ENCODE assay signal across 15 mouse cellular contexts in the genomic region with DNA sequence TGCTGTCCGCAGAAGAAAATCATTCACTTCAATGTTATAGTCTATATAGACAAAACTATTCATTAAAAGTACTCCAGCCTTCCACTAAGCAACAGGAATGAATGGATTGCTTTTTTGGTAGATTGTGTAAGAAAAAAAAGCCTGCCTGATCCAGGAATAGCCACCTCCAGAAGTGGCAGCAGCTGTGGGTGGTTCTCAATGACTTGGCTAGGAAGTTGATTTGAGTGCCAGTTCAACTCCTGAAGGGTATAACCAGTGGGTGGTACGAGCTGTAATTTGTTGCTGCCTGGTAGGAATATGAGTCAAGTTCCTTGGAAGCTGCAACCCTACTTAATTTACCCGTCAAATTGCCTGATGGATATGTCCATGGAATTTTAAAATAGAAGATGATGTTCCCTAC.
DNase-seq lines count a peak whose midpoint lies in the region; ATAC-seq and TF ChIP-seq lines count a peak whose summit lies in the region.
"Had no signal": no experiment of that assay in that cellular context is flagged by ENCODE, and none has a peak within 500 bp of the region (broad histone marks: within the 10 kb centered on the region; RNA-seq: fewer than 3 reads in every experiment).

No protein-coding gene starts in this region.

- no peaks in the 10 kb centered on the region for H3K9me3 ChIP-seq in forebrain, postnatal 0 days (ENCODE audit: low read length)
- H3K9me3 ChIP-seq: heart, embryonic 12.5 days; midbrain, embryonic 12.5 days had no signal

- no peaks in the 10 kb centered on the region for H3K27me3 ChIP-seq in forebrain, postnatal 0 days (ENCODE audit: insufficient read depth, low read length)
- H3K27me3 ChIP-seq: heart, embryonic 12.5 days; midbrain, embryonic 12.5 days had no signal

- no peak overlapping the region for H3K27ac ChIP-seq in forebrain, postnatal 0 days (ENCODE audit: low read depth, low read length)
- H3K27ac ChIP-seq: kidney, postnatal 0 days; midbrain, embryonic 12.5 days had no signal

- peak; percentile 100 for ATAC-seq in frontal cortex, adult (ENCODE audit: low TSS enrichment)
- ATAC-seq in forebrain, postnatal 0 days, result no peak
- ATAC-seq: activated CD4-positive, CD25-positive, alpha-beta regulatory T cell, adult 4 months; CD4-positive, CD25-positive, alpha-beta regulatory T cell, adult 4 months; liver, postnatal 0 days had no signal

- no peak overlapping the region for H3K9ac ChIP-seq in forebrain, postnatal 0 days
- H3K9ac ChIP-seq: heart, embryonic 12.5 days; liver, postnatal 0 days; midbrain, embryonic 12.5 days had no signal

- H3K4me1 ChIP-seq in forebrain, postnatal 0 days (ENCODE audit: insufficient read depth), result no peaks in the 10 kb centered on the region
- H3K4me1 ChIP-seq: heart, embryonic 12.5 days; midbrain, embryonic 12.5 days had no signal

- DNase-seq in left cerebral cortex, adult 11 months (ENCODE audit: low spot score), result peak; percentile 56
- no peak for DNase-seq in left cerebral cortex, postnatal 4 days
- DNase-seq in layer of hippocampus, postnatal 36 days, result peak; percentile 12 to 28
- DNase-seq in skeletal muscle tissue, adult 2 months (ENCODE audit: low read depth, low spot score), result peak; percentile 46
- DNase-seq in yolk sac, embryonic 10.5 days (ENCODE audit: low spot score), result no peak
- DNase-seq in forebrain, postnatal 0 days, result no peak
- DNase-seq: cerebellum, adult 11-12 months; liver, postnatal 0 days; lung, postnatal 4 days had no signal

- no peak overlapping the region for H3K4me2 ChIP-seq in forebrain, postnatal 0 days (ENCODE audit: low read depth)
- H3K4me2 ChIP-seq: heart, embryonic 12.5 days; midbrain, embryonic 12.5 days had no signal

- no peaks in the 10 kb centered on the region for H3K36me3 ChIP-seq in forebrain, postnatal 0 days (ENCODE audit: insufficient read depth)
- H3K36me3 ChIP-seq: heart, embryonic 12.5 days; midbrain, embryonic 12.5 days had no signal

- WGBS in forebrain, postnatal 0 days, result 82% methylated on average over 3 of the region's 3 CpGs

- H3K4me3 ChIP-seq in forebrain, postnatal 0 days (ENCODE audit: low read depth, low read length), result no peak overlapping the region
- H3K4me3 ChIP-seq: heart, embryonic 12.5 days; midbrain, embryonic 12.5 days had no signal

- TF ChIP-seq CTCF in forebrain, postnatal 0 days (IDR thresholded peaks at IDR 0.05; ENCODE audit: low read depth), result no peak

- intact Hi-C loops in left cerebral cortex, postnatal 4 days (cut with DNase I), result no loop called here

Comparison
In these comparisons a context has a peak if more than half of its experiments do, and no peak if none do; other contexts are left out.
1. DNase-seq: peak in left cerebral cortex, adult 11 months (single experiment), layer of hippocampus, postnatal 36 days (2 of 2) and skeletal muscle tissue, adult 2 months (single experiment); none in left cerebral cortex, postnatal 4 days (single experiment), yolk sac, embryonic 10.5 days (single experiment) and forebrain, postnatal 0 days (single experiment).